Mouse (Mus musculus) hindbrain, embryonic 15.5 days (tissue): ENCODE data around the gene Il34. TPM values are rescaled to one million over a fixed set of nuclear protein-coding genes. Genes with fewer than 3 reads are reported as not detected.

Source experiments
- ATAC-seq: fragments of 200-750 bp; cut with Nextera tagmentation; 2 replicates; pipeline ENCODE4 v1.8.0; 2017; ENCODE audit warnings: low read depth, moderate number of reproducible peaks, moderate TSS enrichment; ENCODE audit not compliant: low FRiP score
- H3K27ac ChIP-seq: fragments of 300-500 bp; sonication (generic); replicated peaks from 2 replicates; pipeline ENCODE4 v1.5.1; 2015; ENCODE audit warnings: mild to moderate bottlenecking, inconsistent platforms
- H3K27me3 ChIP-seq: fragments of 300-500 bp; sonication (generic); 2 replicates; pipeline ENCODE4 v1.6.1; 2015; ENCODE audit warnings: control low read depth, inconsistent platforms
- H3K36me3 ChIP-seq: fragments of 300-500 bp; sonication (generic); 2 replicates; pipeline ENCODE4 v1.6.1; 2015; ENCODE audit warnings: control low read depth, inconsistent platforms
- H3K4me1 ChIP-seq: fragments of 300-500 bp; sonication (generic); replicated peaks from 2 replicates; pipeline ENCODE4 v1.6.1; 2015; ENCODE audit warnings: control low read depth, inconsistent platforms
- H3K4me2 ChIP-seq: fragments of 300-500 bp; sonication (generic); 2 replicates; pipeline ENCODE4 v1.6.1; 2015; ENCODE audit warnings: moderate library complexity, mild to moderate bottlenecking, inconsistent platforms
- H3K4me3 ChIP-seq: fragments of 300-500 bp; sonication (generic); 2 replicates; pipeline ENCODE4 v1.5.1; 2015; ENCODE audit warnings: mild to moderate bottlenecking, inconsistent platforms
- H3K9ac ChIP-seq: fragments of 300-500 bp; sonication (generic); 2 replicates; pipeline ENCODE4 v1.6.1; 2015; ENCODE audit warnings: inconsistent platforms
- H3K9me3 ChIP-seq: fragments of 300-500 bp; sonication (generic); 2 replicates; pipeline ENCODE4 v1.6.1; 2016; ENCODE audit warnings: control low read depth, inconsistent platforms
- WGBS: fragments of 180-500 bp; shearing (Covaris S2); methylation state at CpG from one replicate; pipeline ENCODE4 v1.1.7; 2015; 5-methylcytosine and 5-hydroxymethylcytosine counted together
- polyA plus RNA-seq: library from polyadenylated mRNA; unstranded; fragments of >200 nt; fragmentation: Nextera tagmentation; extraction: Ambion mirVana; gene quantifications from 2 replicates; pipeline ENCODE4 v1.2.1, GENCODE M21; 2015

The Il34 gene
- polyA plus RNA-seq, 1 experiment from 2014 or later: 5.8 TPM

DNA sequence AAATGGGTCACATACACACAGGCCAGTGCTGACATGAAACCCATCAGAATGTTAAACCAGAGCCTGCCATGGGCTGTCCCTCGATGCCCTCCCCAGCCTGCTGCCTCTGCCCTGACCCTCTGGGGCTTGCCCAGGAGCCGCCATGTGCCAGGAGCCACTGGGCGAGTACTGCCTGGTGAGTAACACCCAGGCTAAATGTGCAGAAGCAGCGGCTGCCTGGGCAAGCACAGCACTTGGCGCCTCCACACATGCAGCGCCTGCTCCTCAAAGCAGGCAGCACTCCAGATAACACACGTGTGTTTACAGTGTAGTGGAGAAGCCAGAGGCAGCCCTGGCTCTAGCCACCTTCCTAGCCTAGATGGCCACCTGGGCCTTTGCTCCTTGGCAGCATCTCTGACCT lies 92.7 kb downstream of the Il34 start:
- 95% methylated on average over 7 of the region's 7 CpGs for WGBS
- H3K4me2 ChIP-seq: no peak overlapping the region

DNA sequence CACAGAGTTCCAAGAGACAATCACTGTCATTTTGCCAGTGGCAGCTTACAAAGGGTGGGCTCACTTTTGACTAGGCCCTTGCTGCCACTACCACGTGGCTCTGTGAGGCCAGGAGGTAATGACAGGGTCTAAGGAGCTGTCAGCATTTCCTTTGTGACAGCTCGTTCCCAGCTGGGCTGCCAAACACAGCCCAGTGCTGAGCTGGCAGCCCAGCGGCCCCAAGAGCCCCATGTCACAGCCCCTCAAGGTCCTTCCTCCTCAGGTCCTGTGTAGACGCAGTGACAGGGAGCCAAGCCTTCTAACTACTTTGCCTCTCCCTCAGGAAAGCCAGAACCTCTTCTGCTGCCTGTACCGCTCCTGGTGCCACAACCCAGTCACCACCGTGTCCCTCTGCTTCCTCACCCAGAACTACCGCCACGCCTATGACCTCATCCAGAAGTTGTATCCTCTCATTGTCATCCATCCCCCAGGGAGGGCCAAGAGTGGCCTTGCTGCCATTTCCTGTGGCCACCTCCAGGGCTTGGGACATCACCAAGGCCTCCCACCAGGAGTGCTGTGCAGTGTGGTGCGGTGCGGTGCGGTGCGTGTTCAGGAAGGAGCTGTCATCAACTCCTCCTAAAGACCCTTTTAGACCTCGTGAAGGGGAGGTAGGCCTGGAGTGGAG lies 94.3 kb downstream of the Il34 start:
- Histone ChIP-seq H3K4me3 (no peak overlapping the region), H3K9ac (no peak overlapping the region), H3K27me3 (no peaks in the 10 kb centered on the region), H3K9me3 (no peaks in the 10 kb centered on the region), H3K4me1 (peaks cover 46% of the 10 kb centered on the region), H3K4me2 (no peak overlapping the region), H3K36me3 (0 out of 2 replicates have a peak, but pooled peaks cover 9% of the 10 kb centered on the region), H3K27ac (0 out of 2 replicates have a peak overlapping the region, but pooled peaks have one; percentile 25)
- 78% methylated on average over 13 of the region's 13 CpGs for WGBS
- ATAC-seq: peak; percentile 45; the same call in 1 of the 2 replicates

More for the DNA sequence above, 92.7 kb downstream of the Il34 start:
- H3K27me3 ChIP-seq: no peaks in the 10 kb centered on the region
- no peak overlapping the region for H3K4me3 ChIP-seq
- ATAC-seq: no peak
- H3K36me3 ChIP-seq: 0 out of 2 replicates have a peak, but pooled peaks cover 9% of the 10 kb centered on the region
- H3K9me3 ChIP-seq: no peaks in the 10 kb centered on the region
- H3K27ac ChIP-seq: no peak overlapping the region
- H3K4me1 ChIP-seq: peaks cover 59% of the 10 kb centered on the region
- no peak overlapping the region for H3K9ac ChIP-seq

DNA sequence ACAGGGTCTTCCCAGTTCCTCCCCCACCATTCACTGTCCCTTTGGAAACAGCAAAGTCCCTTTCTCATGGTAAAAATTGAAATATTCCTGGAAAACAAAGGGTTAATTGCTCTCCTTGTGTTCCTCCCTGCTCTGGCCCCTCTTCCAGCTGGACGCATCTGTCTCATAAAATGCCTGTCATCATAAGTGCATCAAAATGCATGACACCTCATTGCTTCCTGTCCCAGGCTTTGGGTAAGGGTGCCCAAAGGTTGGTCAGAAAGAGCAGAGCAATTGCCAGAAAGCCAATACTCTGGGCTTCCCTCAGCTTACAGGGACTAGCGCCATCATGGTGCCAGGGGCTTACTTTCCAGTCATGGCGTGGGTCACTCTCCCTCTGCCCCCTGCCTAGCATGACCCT lies 95.1 kb downstream of the Il34 start:
- H3K4me2 ChIP-seq: no peak overlapping the region
- H3K27ac ChIP-seq: peak overlapping the region; percentile 50
- no peaks in the 10 kb centered on the region for H3K27me3 ChIP-seq
- H3K36me3 ChIP-seq: 0 out of 2 replicates have a peak, but pooled peaks cover 9% of the 10 kb centered on the region
- H3K9ac ChIP-seq: no peak overlapping the region
- H3K4me3 ChIP-seq: no peak overlapping the region
- H3K4me1 ChIP-seq: peaks cover 45% of the 10 kb centered on the region
- no peaks in the 10 kb centered on the region for H3K9me3 ChIP-seq
- 64% methylated on average over 3 of the region's 3 CpGs for WGBS
- ATAC-seq: no peak

- Histone ChIP-seq H3K9ac (no peak overlapping the region), H3K4me3 (no peak overlapping the region), H3K36me3 (0 out of 2 replicates have a peak, but pooled peaks cover 9% of the 10 kb centered on the region), H3K27me3 (no peaks in the 10 kb centered on the region), H3K9me3 (no peaks in the 10 kb centered on the region), H3K4me1 (peaks cover 52% of the 10 kb centered on the region), H3K4me2 (no peak overlapping the region), H3K27ac (no peak overlapping the region)
- ATAC-seq: no peak
- WGBS: 49% methylated on average over 11 of the region's 11 CpGs
Observed at GRCm38 (mm10) chr8:110708429-110708828, 97.3 kb downstream of the Il34 start.

GRCm38 (mm10) chr8:110706288-110706870 lies 99.3 kb downstream of the Il34 start:
- no peak for ATAC-seq
- Histone ChIP-seq H3K4me2 (no peak overlapping the region), H3K4me3 (no peak overlapping the region), H3K27ac (0 out of 2 replicates have a peak overlapping the region, but pooled peaks have one; percentile 77), H3K36me3 (no peaks in the 10 kb centered on the region), H3K9ac (no peak overlapping the region), H3K27me3 (no peaks in the 10 kb centered on the region), H3K9me3 (no peaks in the 10 kb centered on the region), H3K4me1 (peaks cover 63% of the 10 kb centered on the region)
- WGBS: 91% methylated on average over 3 of the region's 3 CpGs

- Histone ChIP-seq H3K27me3 (no peaks in the 10 kb centered on the region), H3K9me3 (no peaks in the 10 kb centered on the region), H3K4me3 (no peak overlapping the region), H3K4me2 (no peak overlapping the region), H3K4me1 (peaks cover 60% of the 10 kb centered on the region), H3K36me3 (no peaks in the 10 kb centered on the region), H3K9ac (no peak overlapping the region), H3K27ac (peak overlapping the region; percentile 77)
- ATAC-seq: 0 out of 2 replicates have a peak, but pooled peaks have one; percentile 52
- 55% methylated on average over 14 of the region's 14 CpGs for WGBS
Observed at GRCm38 (mm10) chr8:110705391-110706287, 100.1 kb downstream of the Il34 start.

- no peak for ATAC-seq
- WGBS: 70% methylated on average over 3 of the region's 3 CpGs
- Histone ChIP-seq H3K4me2 (no peak overlapping the region), H3K27ac (no peak overlapping the region), H3K27me3 (no peaks in the 10 kb centered on the region), H3K9ac (no peak overlapping the region), H3K36me3 (no peaks in the 10 kb centered on the region), H3K4me3 (no peak overlapping the region), H3K9me3 (no peaks in the 10 kb centered on the region), H3K4me1 (peaks cover 53% of the 10 kb centered on the region)
Observed at GRCm38 (mm10) chr8:110704103-110704502, 101.6 kb downstream of the Il34 start.

DNA sequence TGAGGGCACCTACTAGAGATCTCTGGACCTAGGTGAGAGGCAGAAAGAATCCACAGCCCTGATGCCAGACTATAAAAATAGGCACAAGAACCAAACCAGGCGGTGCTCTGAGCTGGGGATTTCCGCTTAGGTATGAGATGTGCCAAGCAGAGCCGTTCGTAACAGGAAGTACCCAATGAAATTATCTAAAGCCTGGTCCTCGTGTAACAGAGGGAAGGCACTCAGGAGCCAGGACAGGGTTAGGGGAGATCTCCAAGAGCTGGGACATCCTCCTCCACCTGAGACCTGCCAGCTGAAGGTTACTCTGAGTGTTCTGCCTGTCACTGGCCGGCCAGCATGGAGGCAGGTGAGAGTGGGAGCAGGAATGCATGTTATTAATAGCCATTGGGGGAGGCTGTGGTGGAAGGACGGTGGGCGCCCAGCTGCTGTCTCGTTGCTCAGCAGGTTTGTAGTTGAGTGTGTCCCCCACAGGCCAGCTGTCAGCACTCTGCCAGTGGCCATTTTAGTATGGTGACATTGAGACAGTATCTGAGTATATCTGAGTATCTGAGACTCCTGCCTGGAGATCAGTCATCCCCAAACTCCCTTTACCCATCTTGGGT lies 102.2 kb downstream of the Il34 start:
- H3K27ac ChIP-seq: peak overlapping the region; percentile 59; the same call in 1 of the 2 replicates

DNA sequence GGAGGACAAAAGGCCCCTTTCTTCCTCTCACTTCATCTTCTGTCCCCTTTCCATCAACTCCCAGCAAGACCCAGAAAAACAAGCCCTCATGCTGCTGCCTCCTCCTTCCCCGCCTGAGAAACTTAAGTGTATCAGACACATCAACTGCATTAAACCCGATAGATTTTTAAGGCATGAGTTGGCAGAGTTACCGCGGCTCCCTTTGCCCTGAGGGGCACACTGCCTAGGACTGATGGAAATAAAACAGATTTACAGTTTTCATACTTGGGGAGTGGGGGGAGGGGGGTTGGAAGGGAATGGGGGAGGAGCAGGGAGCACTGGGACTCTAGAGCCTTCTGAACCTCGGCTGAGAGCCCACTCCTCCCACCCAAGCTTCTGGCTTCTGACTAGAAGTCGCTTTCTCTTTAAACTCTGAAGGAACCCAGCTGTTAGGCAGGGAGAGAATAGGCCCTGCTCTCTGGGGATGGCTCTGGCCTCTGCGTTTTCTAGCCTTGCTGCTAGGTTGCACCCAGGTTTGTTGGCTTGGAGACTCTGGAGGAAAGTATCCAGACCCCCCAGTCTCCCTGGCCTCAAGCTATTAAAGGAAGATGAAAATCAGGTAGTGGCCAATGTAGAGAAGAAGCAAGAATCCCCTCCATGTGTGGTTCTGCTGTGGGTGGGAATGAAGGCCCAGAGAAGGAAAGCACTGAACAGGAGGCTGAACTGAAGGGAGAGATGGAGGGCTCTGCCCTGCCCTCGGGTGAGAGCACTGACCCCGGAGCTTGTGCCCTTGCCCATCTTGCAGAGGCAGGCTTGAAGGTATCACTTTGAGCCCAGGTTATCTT lies 102.9 kb downstream of the Il34 start:
- 39% methylated on average over 9 of the region's 9 CpGs for WGBS
- no peaks in the 10 kb centered on the region for H3K9me3 ChIP-seq
- H3K27me3 ChIP-seq: no peaks in the 10 kb centered on the region
- H3K27ac ChIP-seq: peak overlapping the region; percentile 59
- H3K4me1 ChIP-seq: peaks cover 44% of the 10 kb centered on the region
- H3K36me3 ChIP-seq: no peaks in the 10 kb centered on the region
- no peak overlapping the region for H3K4me2 ChIP-seq
- no peak for ATAC-seq
- H3K9ac ChIP-seq: no peak overlapping the region
- no peak overlapping the region for H3K4me3 ChIP-seq

More for the DNA sequence above, 102.2 kb downstream of the Il34 start:
- no peak for ATAC-seq
- 80% methylated on average over 9 of the region's 9 CpGs for WGBS
- Histone ChIP-seq H3K36me3 (no peaks in the 10 kb centered on the region), H3K4me1 (peaks cover 47% of the 10 kb centered on the region), H3K4me3 (no peak overlapping the region), H3K27me3 (no peaks in the 10 kb centered on the region), H3K4me2 (no peak overlapping the region), H3K9me3 (no peaks in the 10 kb centered on the region), H3K9ac (no peak overlapping the region)

- 83% methylated on average over 2 of the region's 2 CpGs for WGBS
- H3K4me3 ChIP-seq: no peak overlapping the region
- H3K27ac ChIP-seq: no peak overlapping the region
- H3K27me3 ChIP-seq: no peaks in the 10 kb centered on the region
- ATAC-seq: no peak
- H3K36me3 ChIP-seq: no peaks in the 10 kb centered on the region
- H3K9me3 ChIP-seq: no peaks in the 10 kb centered on the region
- H3K4me1 ChIP-seq: peaks cover 47% of the 10 kb centered on the region
- H3K9ac ChIP-seq: no peak overlapping the region
- H3K4me2 ChIP-seq: no peak overlapping the region
Observed at GRCm38 (mm10) chr8:110700561-110700960, 105.2 kb downstream of the Il34 start.

GRCm38 (mm10) chr8:110699501-110699900 lies 106.2 kb downstream of the Il34 start:
- WGBS: 83% methylated on average over 7 of the region's 7 CpGs
- H3K4me1 ChIP-seq: peaks cover 47% of the 10 kb centered on the region
- H3K4me3 ChIP-seq: no peak overlapping the region
- H3K27ac ChIP-seq: peak overlapping the region; percentile 55; the same call in 1 of the 2 replicates
- H3K36me3 ChIP-seq: no peaks in the 10 kb centered on the region
- no peaks in the 10 kb centered on the region for H3K9me3 ChIP-seq
- ATAC-seq: no peak
- no peaks in the 10 kb centered on the region for H3K27me3 ChIP-seq
- H3K9ac ChIP-seq: no peak overlapping the region
- H3K4me2 ChIP-seq: no peak overlapping the region
